Mouse (Mus musculus) kidney, adult 8-10 months (tissue): ENCODE measurements around the gene Gnai2.
"Not testable (repeated sequence)": the region's sequence is repeated elsewhere in the genome, so short reads cannot be mapped to it uniquely, and the experiment has no call there.

Experiments
- DNase-seq, 2 experiments: peaks; one replicate each; pipeline ENCODE4 v3.0.0; 2022

The Gnai2 gene

DNA sequence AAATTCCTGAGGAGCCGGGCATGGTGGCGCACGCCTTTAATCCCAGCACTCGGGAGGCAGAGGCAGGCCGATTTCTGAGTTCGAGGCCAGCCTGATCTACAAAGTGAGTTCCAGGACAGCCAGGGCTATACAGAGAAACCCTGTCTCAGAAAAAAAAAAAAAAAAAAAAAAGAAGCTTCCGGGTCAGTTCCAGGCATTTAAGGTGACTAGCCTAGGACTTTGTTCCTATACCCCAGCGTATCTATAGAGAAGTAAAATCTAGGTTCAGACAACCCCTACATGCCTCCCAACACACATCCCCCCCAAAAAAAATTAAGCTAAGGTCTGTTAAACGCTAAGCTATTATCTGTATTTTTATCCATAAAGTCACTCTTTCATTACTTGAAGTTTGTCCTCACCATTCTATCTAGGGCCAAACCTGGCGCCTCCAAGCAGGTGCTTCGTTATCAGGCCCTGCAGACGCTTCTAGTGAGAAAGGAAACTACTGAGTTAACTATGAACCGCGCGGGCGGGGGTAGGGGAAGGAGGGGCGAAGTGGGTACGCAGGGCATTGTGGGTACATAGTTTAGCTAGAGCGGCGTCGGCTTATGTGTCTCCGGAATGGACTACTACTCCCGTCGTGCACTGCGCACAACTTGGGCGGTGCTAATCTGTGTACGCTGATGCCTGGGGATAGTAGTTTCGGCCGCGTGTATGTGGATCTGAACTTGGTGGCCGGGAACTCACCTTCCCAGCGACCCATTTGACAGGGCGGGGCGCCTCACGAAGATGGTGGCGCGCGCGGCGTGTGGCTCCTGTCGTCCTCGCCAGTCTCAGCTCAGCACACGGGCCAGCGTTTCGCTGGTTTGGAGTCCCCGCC, 48.0 kb downstream of the Gnai2 start, which contains the start of gene Ifrd2:
Gene Ifrd2, plus strand, starts transcription at position 669 of the 859 bp plus-strand sequence.
- peak; percentile 99 for DNase-seq

DNA sequence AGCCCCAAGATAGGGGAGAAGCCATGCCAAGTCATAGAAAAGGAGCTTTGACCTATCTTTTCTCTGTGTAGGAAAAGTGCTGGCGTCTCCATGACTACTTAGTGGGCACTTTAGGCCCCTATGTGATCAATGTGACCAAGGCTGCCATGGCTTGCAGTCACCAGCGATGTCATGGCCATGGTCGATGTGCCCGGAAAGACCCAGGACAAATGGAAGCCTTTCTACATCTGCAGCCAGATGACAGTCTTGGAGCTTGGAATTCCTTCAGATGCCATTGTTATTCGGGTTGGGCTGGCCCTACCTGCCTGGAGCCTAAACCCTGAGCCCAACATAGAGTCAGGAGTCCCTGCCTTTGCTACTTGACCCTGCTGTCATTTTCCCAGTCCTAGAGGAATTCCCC, 48.7 kb downstream of the Gnai2 start:
- no peak for DNase-seq

DNA sequence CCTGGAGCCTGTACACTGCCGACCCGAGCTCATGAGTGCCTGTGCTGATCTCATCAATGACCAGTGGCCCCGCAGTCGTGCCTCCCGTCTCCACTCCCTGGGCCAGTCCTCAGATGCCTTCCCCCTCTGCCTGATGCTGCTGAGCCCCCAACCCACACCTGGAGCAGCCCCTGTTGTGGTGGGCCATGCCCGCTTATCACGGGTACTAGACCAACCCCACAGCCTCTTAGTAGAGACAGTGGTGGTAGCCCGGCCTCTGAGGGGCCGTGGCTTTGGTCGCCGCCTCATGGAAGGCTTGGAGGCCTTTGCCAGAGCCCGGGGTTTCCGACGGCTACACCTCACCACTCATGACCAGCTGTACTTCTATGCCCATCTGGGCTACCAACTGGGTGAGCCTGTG, 52.0 kb downstream of the Gnai2 start:
- DNase-seq: no peak

DNA sequence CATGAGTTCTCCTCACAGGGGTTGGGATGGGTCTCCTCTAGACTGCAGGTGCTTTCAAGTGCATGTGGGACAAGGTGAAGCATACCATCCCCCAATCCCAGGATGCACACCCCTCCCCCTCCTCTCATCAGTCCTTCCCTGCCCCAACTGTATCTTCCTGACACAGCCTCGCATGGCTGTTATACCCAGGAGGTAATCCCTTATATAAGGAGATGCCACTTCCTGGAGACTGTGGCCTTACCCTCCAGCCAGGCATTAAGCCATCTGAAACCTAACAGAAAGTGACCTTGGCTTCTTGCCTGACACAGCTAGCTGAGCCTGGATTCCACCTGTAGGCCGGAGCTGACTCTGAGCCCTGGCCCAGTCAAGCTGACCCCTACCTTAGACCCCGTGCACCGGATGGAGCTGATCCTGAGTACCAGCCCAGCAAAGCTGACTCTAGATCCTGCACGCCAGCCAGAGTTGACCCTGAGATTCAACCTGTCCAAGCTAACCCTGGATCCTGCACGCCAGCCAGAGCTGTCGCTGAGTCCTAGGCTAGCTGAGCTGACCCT, 52.6 kb downstream of the Gnai2 start:
- DNase-seq: peak in 1 of 2 experiments; percentile 61

DNA sequence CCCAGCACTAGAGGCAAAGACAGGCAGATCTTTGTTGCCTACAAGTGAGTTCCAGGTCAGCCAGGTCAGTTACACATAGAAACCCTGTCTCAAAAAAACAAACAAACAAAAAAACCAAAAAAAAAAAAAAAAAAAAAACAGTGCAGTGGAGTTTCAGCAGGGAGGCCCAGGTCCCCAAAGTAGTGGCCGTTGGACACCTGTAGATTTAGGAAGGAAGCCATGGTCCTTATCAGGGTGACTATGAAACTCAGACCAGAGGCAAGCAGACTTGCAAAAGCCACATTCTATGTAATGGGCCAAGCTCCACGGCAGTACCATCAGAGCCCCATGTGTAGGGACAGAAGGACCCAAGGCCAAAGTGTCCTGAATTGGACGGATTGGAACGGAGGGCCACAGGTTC, 53.6 kb downstream of the Gnai2 start:
- DNase-seq: no peak

DNA sequence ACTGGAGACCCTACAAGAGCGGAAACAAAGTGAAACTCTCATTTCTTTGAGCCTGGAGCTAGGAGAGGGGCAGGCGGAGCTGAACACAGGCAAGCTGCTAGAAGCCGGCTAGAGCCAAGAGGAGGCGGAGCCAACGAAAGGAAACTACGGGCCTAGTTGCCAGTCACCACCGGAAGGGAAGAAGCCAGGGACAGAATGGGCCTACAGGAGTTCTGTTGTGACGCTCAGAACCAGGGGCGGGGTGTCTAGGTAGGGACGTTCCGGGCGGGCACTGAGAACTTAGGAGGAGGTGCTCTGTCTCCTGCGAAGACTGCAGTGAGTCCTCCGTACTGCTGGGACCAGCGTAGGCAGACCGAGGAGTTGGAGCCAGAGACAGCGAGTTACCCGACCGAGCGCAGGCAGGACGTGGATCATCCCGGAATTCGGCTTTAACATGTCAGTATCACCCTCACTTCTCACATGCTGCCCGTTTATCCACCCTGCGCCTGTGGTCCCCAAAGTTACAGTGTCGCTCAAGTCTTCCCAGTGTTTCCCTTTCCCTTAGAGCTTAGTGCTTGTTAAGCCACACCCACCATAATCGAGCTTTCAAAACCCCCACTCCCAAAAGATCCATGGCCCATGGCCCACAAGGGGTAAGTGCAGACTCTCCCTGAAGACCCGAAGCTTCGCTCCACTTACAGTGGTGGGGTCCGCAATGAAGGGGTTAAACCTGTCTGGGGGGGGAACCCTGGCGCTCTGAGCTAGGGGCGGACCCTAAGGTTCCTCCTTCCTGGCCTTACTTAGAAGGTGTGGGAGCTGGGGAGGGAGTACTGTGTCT, 54.5 kb downstream of the Gnai2 start, which contains the start of gene Hyal3:
Gene Hyal3, plus strand, starts transcription at position 318 of the 817 bp plus-strand sequence.
- DNase-seq: peak; percentile 95 to 96

DNA sequence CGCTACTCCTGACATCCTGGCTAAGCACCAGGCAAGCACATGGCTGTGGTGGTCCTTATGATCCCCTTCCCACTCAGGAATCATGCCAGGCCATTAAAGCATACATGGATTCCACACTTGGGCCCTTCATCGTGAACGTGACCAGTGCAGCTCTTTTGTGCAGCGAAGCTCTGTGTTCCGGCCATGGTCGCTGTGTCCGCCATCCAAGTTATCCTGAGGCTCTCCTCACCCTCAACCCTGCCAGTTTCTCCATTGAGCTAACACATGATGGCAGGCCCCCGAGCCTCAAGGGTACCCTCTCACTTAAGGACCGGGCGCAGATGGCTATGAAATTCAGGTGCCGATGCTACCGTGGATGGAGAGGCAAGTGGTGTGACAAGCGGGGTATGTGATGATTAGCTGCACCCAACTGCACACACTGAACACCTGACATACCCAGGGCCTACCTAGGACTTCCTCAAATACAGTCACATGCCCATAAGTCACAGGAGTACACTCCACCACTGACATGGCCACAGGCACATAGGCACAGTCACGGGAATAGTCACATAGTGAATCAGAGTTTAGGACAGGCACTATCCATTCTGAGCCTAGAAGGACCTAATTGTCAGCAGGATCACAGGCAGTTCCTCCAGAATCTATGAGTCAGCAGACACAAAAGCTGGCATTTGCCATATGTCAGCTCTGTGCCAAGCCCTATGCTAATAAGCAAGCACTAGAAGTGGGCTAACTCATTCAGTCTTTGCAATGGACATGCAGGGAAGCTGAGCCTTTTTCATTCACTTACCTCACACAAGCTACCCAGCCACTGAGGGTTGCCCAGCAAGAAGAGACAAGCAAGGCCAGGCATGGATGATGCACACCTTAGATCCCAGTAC, 55.9 kb downstream of the Gnai2 start:
- no peak for DNase-seq

DNA sequence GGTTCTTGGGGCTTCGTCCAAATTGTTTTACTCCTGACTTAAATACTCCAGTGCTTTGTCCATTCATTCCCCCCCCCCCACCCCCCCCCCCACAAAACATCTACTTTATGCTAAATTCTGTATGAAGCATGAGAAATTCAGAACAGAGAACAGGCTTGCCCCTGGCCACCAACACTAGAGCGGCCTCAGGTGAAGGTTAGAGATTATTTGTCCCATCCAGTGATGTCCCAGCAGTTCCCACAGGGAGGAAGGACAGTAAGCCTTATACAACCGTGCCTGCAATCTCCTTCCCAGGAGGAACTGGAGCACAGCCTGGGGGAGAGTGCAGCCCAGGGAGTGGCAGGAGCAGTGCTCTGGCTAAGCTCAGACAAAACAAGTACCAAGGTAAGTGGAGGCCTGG, 56.6 kb downstream of the Gnai2 start, which contains the start of gene Naa80:
Gene Naa80, plus strand, starts transcription at position 301 of the 400 bp plus-strand sequence.
- DNase-seq: no peak

DNA sequence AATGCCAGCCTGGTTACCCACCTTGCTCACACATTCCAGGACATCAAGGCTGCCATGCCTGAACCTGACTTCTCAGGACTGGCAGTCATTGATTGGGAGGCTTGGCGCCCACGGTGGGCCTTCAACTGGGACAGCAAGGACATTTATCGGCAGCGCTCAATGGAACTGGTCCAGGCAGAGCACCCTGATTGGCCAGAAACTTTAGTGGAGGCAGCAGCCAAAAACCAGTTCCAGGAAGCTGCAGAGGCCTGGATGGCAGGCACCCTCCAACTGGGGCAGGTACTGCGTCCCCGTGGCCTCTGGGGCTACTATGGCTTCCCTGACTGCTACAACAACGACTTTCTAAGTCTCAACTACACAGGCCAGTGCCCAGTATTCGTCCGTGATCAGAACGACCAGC, 57.3 kb downstream of the Gnai2 start:
- no peak for DNase-seq

DNA sequence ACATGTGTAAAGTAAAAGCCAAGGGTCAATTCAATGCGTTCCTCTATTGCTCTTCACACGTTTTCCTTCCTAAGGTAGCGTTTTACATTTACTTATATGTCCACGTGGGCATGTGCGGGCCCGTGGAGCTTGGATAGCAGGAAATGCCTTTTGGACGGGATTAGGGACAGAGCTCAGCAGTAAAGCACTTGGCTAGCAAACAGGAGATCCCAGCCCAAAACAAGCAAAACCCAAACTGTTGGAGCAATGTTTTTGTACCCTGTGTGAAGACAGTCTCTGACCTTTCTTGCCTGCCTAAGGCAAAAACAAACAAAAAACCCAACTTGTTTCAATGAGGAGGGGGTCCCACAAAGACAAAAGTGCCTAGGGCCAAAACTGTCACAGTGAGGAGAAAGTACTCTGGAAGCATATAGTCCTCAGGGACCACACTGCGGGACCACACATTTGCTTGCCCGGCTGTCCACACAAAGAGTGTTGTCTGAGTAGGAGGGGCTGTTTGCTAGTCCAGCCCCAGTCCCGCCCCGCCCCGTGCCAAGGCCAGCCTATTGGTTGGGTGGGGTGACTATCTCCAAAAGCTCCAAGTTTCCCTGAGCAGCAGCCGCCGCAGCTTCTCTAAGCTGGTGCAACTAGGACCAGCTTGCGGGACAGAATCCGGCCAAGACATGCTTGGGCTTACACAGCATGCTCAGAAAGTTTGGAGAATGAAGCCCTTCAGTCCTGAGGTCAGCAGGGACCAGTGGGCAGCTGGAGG, 58.6 kb downstream of the Gnai2 start, which contains the start of gene Hyal1:
Gene Hyal1, plus strand, starts transcription at position 571 of the 751 bp plus-strand sequence.
- DNase-seq: peak; percentile 80 to 86

DNA sequence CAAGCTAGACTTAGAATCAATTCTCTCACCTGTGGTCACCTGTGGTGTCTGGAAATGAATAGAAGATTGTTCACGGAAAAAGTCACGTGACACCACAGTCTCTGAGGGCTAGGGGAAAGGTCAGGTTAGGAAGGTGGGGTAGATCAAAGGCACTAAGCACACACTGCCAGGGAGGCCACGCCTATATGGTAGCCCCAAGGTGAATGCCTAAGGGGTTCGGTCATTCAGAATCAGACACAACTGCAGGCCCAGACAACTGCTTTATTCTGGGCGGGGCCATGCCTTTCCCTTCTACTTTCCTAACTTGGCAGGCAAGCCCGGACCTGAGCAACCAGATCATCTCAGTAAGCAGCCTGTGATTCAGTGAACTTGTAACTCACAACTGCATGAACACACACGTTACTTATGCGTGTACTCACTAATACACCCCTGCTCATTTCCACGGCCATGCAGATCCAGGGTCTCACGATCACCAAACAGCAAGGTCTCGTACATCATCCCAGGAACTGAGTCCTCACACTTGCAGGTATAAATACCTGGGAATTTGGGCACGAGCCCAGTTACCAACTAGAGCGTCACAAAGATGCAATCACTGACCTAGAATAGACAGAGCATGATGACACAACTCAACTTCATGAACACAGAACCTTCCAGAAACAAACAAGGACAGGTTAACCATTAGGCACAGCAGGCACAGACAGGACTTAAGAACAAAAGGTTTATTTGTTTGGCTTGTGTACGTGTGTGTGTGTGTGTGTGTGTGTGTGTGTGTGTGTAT, 59.4 kb downstream of the Gnai2 start:
- DNase-seq: no peak

DNA sequence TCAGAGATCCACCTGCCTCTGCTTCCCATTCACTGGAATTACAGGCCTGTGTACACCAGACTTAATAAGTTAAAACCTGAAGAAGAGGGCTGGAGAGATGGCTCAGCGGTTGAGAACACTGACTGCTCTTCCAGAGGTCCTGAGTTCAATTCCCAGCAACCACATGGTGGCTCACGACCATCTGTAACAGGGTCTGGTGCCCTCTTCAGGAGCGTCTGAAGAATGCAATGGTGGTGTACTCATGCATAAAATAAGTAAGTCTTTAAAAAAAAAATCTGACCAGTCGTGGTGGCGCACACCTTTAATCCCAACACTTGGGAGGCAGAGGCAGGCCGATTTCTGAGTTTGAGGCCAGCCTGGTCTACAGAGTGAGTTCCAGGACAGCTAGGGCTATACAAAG, 61.4 kb downstream of the Gnai2 start:
- not testable (repeated sequence) for DNase-seq

DNA sequence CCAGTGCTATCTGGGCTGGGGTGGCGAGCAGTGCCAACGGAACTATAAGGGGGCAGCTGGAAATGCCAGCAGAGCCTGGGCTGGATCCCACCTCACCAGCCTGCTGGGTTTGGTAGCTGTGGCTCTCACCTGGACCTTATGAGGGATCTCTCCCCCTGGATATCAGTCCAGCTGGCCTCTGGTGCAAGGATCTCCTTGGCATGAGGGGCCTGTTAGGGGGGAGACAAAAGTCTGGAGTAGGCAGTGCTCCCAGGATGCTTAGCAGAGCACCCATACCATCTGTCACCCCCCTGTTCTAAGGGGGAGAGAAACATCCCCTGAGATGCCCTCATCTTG, 62.9 kb downstream of the Gnai2 start:
- no peak for DNase-seq

DNA sequence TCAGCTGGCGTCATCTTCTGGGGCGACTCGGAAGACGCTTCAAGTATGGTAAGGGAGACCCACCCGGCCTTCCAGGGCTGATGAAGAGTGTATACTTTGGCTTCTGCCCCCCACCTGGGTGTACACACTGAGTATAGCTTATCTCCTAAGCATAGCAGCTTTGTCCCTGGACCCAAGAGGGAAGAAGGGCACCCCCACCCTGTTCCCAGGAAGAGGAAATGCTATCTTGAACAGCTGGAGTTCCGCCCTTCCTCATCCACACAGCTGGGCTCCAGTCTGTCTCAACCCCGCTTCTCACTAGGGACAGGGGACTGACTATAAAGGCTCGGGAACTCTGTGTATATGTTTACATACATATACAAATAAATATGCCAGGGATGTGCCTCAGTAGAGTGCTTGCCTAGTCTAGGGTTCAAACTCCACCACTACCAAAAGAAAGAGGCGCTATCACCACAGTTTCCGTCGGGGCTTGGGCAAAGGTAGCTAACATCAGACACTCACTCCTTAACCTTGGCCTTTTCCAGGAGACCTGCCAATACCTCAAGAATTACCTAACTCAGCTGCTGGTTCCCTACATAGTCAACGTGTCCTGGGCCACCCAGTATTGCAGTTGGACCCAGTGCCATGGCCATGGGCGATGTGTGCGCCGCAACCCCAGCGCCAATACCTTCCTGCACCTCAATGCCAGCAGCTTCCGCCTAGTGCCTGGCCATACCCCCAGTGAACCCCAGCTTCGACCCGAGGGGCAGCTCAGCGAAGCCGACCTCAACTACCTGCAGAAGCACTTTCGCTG, 63.4 kb downstream of the Gnai2 start:
- DNase-seq: peak in 1 of 2 experiments; percentile 64

DNA sequence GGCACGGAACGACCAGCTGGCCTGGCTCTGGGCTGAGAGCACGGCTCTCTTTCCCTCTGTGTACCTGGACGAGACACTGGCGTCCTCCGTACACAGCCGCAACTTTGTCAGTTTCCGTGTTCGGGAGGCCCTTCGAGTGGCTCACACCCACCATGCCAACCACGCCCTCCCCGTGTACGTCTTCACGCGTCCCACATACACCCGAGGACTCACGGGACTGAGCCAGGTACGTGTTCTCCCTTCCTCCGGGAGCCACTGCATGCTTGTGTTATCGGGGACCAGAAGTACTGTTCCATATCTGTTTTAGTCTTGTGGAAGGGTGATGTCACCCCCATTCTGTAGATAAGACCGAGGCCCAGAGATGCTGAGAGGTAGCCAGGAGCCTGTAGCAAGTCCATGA, 64.3 kb downstream of the Gnai2 start:
- no peak for DNase-seq

DNA sequence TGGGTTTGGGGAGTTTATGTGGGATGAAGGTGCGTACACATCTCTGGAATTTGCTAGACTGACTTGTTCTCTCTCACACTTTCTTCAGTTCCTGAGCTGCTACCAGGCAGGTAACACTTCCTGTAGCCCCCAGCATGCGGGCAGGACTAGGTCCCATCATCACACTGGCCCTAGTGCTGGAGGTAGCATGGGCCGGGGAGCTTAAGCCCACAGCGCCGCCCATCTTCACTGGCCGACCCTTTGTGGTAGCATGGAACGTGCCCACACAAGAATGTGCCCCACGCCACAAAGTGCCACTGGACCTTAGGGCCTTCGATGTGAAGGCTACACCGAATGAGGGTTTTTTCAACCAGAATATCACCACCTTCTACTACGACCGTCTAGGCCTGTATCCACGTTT, 65.2 kb downstream of the Gnai2 start:
- no peak for DNase-seq

DNA sequence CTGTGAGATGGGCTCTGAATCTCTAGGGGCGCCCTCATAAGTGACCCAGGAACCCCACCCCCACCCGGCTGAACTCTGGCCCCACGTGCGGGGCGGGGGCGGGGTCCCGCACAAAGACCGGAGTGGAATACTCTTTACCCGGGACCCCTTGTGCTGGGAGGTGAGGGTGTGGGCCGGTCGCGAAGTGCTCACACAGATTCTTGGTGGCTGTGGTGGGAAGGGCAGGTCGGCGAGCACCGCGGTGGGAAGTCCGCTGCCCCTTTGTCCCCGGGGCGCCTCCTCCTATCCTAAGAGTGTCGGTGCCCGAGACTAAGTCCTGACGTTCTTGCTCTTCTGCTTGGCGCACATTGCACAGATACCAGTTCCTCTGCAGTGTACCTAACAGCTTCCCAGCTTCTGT, 65.9 kb downstream of the Gnai2 start:
- no peak for DNase-seq

DNA sequence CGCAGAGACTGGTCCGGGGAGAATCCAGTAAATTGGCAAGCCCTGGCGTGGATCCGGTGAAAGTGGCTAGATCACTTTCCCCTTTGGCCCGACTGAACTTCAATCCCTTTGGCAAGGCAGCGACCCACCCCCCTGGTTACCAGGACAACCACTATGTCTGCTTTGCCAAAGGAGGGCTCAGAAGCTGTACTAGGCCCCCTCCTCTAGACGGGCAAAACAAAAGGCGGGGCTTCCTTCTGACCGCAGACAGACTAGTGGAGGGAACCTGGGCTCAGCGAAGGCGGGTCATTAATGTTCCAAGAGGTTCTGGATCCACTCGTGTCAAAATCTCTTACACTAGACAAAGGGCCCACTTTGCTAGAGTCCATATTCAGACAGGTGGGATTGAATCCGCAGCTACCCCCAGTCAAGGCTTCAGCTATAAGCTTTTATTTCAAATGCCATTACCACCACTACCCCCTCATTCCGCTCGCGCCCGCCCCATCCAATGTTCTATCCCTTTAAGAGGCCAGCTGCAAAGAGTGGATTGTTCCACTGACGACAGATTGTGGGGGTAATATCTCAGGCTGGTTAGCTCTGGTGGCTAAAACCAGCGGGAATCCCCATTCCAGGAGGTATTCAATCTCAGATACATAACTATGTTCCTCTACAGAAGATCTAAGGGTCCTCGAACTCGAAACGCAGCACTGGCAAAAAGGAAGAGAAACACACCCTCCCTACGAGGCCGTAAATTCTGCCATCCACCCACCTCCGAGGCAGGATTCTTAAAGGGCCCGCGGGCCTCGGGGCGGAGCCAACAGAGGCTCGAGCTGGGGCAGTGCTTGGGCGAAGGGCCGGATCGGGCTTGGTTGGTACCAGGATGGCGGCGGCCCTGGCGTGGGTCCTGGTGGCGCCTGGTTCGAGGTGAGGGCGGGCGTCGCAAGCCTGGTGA, 66.6 kb downstream of the Gnai2 start:
- DNase-seq: peak; percentile 91 to 92
